Mouse (Mus musculus) limb, embryonic 10.5 days (tissue): ENCODE data around the gene Wfs1. TPM values are rescaled to one million over a fixed set of nuclear protein-coding genes. Genes with fewer than 3 reads are reported as not detected.

ENCODE experiments used
- DNase-seq: peaks from one replicate; pipeline ENCODE4 v3.0.0-alpha.2; 2017; ENCODE audit warnings: low spot score
- H3K27ac ChIP-seq: fragments of 300-500 bp; sonication (generic); 2 replicates; pipeline ENCODE4 v1.5.1; 2016; ENCODE audit warnings: mild to moderate bottlenecking
- H3K27me3 ChIP-seq: fragments of 300-500 bp; sonication (generic); 2 replicates; pipeline ENCODE4 v1.6.1; 2016; ENCODE audit warnings: low read depth, mild to moderate bottlenecking; ENCODE audit not compliant: poor library complexity, severe bottlenecking
- H3K36me3 ChIP-seq: fragments of 300-500 bp; sonication (generic); 2 replicates; pipeline ENCODE4 v1.6.1; 2016; ENCODE audit warnings: mild to moderate bottlenecking, moderate library complexity
- H3K4me1 ChIP-seq: fragments of 300-500 bp; sonication (generic); 2 replicates; pipeline ENCODE4 v1.6.1; 2016
- H3K4me3 ChIP-seq: fragments of 300-500 bp; sonication (generic); 2 replicates; pipeline ENCODE4 v1.5.1; 2016; ENCODE audit warnings: mild to moderate bottlenecking, moderate library complexity
- H3K9me3 ChIP-seq: fragments of 300-500 bp; sonication (generic); replicated peaks from 2 replicates; pipeline ENCODE4 v1.6.1; 2016; ENCODE audit warnings: mild to moderate bottlenecking
- WGBS: fragments of 180-500 bp; shearing (Covaris S2); methylation state at CpG from one replicate; pipeline ENCODE4 v1.1.7; 2016; 5-methylcytosine and 5-hydroxymethylcytosine counted together
- polyA plus RNA-seq: library from polyadenylated mRNA; unstranded; fragments of >200 nt; fragmentation: Nextera tagmentation; extraction: Ambion mirVana; gene quantifications from 2 replicates; pipeline ENCODE4 v1.2.1, GENCODE M21; 2016

Gene Wfs1
- polyA plus RNA-seq, 1 experiment from 2014 or later = 6.7 TPM

DNA sequence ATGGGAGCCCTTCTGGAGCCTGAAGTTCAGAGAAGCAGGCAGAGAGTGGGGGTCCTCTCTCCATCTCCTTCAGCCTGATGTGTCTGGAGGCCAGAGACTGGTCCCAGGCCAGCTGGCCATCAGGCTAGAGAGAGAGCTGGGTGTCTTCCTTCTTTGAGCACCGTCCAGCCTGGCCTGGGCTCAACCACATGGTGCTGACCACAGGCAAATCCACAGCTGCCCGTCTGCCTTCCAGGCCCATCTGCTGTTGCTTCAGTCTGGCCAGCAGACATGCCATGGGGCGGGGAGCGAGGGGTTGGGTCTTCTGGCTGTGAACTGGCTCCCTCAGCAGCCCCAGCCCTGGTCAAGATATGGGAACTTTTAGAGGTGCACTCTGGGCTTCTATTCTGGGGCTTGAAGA is 72.4 kb downstream of the Wfs1 start:
- WGBS = 86% methylated on average over 4 of the region's 4 CpGs

More for the DNA sequence above, 72.4 kb downstream of the Wfs1 start:
- no peaks in the 10 kb centered on the region for H3K36me3 ChIP-seq
- DNase-seq = no peak
- no peak overlapping the region for H3K27ac ChIP-seq
- H3K4me1 ChIP-seq = peaks cover 8% of the 10 kb centered on the region; the same call in 1 of the 2 replicates
- H3K4me3 ChIP-seq = no peak overlapping the region
- H3K9me3 ChIP-seq = no peaks in the 10 kb centered on the region
- H3K27me3 ChIP-seq = peaks cover 15% of the 10 kb centered on the region

Other genes with a start within 250 kb of the Wfs1 start
- gene Bloc1s4, start 240.6 kb downstream of the Wfs1 start, polyA plus RNA-seq = 23.7 and 25.5 TPM in 2 replicates
- 517 and 533 TPM in 2 replicates for gene Mrfap1, start 192.4 kb downstream of the Wfs1 start, polyA plus RNA-seq
- 6.2 and 7.6 TPM in 2 replicates for gene Man2b2, start 158.6 kb downstream of the Wfs1 start, polyA plus RNA-seq
- 0.23 and 1.0 TPM in 2 replicates for gene Ppp2r2c, start 120.7 kb downstream of the Wfs1 start, polyA plus RNA-seq
- gene Gm1043, start 96.2 kb upstream of the Wfs1 start, polyA plus RNA-seq = not detected in 2 replicates